Mouse (Mus musculus) gastrocnemius, adult 8-10 months (tissue): ENCODE results near the gene Slc41a2. TPM values are rescaled to one million over a fixed set of nuclear protein-coding genes. Genes with fewer than 3 reads are reported as not detected.
"Not testable (repeated sequence)": the region's sequence is repeated elsewhere in the genome, so short reads cannot be mapped to it uniquely, and the experiment has no call there.

ENCODE experiments used
- DNase-seq, 2 experiments: peaks; one replicate each; pipeline ENCODE4 v3.0.0; 2022; ENCODE audit warnings: low spot score in 2 of 2
- total RNA-seq, 4 experiments: library from RNA; stranded (reverse); gene quantifications; 2 replicates each; pipeline ENCODE4 v1.2.4; 2022

Gene Slc41a2
- total RNA-seq, 4 experiments from 2014 or later, result 0.35 to 0.76 (median 0.36) TPM

DNA sequence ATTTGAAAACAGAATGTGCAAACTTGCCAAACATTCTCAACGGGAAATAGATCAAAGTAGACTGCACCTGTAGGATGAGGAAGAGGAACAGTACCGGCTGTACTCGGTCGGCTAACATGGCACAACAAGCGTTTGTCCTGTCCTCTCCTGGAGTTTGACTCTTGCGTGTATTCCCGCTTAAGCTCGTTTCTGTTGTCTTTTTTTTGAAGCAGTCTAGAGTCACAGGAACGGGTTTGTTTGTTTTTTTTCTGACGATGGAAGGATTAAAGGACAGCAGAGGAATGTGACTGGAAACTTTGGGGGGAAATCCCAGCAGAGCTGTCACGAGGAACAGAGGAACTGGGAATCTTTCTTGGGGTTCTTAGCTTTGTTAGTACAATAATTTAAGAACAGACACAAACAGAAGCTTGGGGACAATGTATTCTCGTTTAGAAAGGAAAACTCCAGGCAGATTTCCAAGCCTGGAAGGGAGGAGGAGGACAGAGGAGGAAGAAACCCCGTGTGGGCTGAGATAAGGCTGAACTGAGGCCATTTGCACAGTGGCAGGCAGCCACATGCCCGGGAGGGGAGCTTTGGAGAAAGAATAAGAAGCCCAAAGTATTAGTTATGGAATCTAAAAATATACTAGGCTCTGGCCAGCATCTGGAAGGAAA is 16.1 kb upstream of the Slc41a2 start:
- no peak for DNase-seq

DNA sequence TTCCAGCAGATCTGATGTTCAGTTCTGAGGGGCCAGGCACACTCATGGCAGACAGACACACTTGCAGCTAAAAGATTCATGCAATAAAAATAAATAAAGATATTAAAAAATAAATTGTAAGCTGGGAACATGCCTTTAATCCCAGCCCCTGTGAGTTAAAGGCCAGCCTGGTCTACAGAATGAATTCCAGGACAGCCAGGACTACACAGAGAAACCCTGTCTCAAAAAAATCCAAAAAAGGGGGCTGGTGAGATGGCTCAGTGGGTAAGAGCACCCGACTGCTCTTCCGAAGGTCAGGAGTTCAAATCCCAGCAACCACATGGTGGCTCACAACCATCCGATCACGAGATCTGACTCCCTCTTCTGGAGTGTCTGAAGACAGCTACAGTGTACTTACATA is 14.1 kb upstream of the Slc41a2 start:
- DNase-seq, result not testable (repeated sequence)

DNA sequence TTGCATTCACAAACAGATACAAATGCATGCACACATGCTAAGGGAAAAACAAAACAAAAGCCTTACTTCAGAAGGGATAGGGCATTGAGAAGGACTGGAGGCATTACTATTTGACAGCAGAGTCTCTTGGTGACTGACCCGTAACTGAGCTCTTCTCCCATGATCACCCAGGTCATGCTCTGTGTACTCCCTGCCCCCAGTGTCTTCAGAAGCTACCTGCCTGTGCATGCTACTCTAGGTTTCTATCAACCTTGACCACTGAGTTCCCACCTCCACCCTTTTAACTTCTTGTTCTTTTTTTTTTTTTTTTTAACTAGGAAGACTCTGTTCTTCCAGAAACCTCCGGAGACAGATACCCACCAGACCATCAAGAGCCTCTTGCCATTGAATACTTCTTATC is 13.0 kb upstream of the Slc41a2 start:
- no peak for DNase-seq

DNA sequence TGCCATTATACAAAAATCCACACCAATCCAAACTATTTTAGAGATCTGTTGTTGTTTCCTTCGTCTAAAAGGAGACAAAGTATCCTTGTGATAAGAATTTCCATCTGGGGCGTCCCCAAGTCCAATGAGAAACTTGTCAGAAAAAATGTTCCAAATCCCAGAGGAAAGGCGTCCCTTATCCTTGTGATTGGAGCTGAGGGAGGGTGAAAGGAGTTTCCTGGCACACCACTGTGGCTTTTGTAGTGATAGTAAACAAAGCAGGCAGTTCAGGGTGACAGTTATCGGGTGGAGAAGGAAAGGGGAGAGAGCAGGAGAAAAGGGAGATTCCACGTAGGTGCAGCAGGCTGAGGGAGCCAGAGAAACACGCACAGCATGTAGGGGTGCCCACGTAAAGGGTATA is 9.8 kb upstream of the Slc41a2 start:
- no peak for DNase-seq

DNA sequence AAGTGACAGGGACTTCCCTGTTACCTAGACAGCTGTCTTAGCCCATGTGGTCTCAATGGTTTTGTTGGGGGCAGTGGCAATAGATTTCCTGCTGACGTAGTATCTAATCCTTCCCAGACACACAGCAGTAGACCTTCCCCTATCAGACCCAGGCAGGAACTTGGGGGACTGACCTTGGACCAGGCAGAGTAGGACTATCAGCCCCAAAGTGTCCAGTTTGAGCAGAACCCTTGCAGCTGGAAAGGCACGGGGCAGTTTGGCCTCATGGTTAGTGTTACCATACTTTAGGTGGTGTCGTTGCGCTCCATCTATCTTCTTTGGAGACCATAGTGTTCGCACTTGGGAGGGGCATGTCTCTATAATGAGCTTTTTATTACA is 8.7 kb upstream of the Slc41a2 start:
- DNase-seq, result no peak

GRCm38 (mm10) chr10:83345693-83346358 is 8.1 kb upstream of the Slc41a2 start:
- DNase-seq, result no peak

DNA sequence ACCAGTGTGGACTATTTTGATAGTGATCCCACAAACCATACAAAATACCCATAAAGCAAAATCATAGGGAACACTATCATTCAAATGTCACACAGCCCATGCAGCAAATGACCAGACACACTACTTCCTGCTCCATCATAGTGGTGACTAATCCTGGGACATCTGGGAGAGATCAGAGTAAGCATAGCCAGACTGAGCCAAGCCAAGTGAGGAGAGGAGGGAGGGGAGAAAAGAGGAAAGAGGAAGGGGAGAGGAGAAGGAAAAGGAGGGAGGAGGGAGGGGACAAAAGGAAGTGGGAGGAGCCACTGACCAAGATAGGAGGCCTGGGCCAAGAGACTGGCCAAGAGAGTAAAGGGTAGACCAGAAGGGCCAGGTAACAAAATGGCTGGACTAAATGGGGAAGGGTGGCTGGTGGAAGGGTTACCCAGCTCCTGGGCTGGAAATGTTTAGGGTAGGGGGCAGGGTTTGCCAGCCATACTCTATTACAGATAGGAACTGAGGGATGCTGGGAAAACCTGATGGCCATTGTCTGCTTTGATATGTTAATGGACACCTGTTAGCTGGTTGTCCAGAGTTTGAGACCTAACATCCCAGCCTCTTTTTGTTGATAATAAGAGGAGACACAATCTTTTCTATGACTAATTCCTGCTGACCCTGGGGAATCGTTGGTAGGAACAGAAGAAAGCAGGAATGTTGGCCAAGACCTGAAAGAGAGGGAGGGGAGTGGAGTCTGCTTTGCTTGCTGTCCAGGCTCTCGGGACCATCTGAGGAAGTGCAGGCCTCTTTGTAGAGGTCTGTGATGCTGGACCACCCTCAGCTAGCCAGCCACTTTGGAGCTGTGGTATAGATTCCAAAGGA is 6.4 kb upstream of the Slc41a2 start:
- no peak for DNase-seq

- no peak for DNase-seq
These were observed 5.5 kb upstream of the Slc41a2 start for GRCm38 (mm10) chr10:83343171-83343570.

GRCm38 (mm10) chr10:83341226-83341625 is 3.5 kb upstream of the Slc41a2 start:
- DNase-seq, result no peak

GRCm38 (mm10) chr10:83337971-83338598 is 403 bp upstream of the Slc41a2 start:
- no peak for DNase-seq

DNA sequence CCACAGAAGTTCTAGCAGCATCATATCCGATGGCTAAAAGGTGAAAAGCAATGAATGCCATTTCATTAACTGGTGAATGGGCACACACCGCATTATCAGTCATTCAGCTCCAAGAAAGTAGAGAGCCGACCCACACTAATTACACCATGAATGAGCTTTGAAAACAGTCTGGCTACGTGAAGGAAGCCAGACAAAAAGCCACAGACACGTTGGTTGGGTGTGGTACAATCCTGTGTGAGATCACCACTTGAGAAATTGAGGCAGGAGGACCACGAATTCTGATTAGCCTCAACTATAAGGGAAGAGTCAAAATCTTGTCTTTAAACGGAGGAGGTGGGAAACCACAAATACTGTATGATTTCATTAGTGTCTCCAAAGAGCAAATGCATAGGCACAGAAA is 1.3 kb downstream of the Slc41a2 start:
- no peak for DNase-seq

- no peak for DNase-seq
These were observed 5.1 kb downstream of the Slc41a2 start for GRCm38 (mm10) chr10:83332581-83332980.

- no peak for DNase-seq
These were observed 5.9 kb downstream of the Slc41a2 start for GRCm38 (mm10) chr10:83331811-83332210.

GRCm38 (mm10) chr10:83330336-83330735 is 7.3 kb downstream of the Slc41a2 start:
- no peak for DNase-seq

GRCm38 (mm10) chr10:83328791-83329190 is 8.9 kb downstream of the Slc41a2 start:
- DNase-seq, result no peak

- no peak for DNase-seq
These were observed 10.9 kb downstream of the Slc41a2 start for GRCm38 (mm10) chr10:83326648-83327285.

- no peak for DNase-seq
These were observed 11.8 kb downstream of the Slc41a2 start for GRCm38 (mm10) chr10:83325903-83326302.

DNA sequence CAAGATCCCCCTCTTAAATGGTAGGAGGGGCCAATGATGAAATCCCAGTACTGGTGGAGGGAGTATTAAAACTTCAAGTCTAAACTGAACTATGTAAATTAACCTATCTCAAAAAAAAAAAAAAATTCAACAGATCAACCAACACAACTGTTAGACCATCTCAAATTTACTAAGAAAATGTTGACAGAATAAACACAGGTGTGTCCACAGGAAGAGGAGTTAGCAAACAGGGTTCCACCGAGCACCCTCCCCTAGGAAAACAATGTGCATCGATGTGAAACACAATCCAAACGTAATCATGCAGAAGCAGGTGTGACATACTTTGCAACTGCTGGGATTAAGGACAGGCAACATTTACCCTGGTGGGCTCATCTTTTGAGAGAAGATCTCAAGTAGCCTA is 12.8 kb downstream of the Slc41a2 start:
- DNase-seq, result no peak

DNA sequence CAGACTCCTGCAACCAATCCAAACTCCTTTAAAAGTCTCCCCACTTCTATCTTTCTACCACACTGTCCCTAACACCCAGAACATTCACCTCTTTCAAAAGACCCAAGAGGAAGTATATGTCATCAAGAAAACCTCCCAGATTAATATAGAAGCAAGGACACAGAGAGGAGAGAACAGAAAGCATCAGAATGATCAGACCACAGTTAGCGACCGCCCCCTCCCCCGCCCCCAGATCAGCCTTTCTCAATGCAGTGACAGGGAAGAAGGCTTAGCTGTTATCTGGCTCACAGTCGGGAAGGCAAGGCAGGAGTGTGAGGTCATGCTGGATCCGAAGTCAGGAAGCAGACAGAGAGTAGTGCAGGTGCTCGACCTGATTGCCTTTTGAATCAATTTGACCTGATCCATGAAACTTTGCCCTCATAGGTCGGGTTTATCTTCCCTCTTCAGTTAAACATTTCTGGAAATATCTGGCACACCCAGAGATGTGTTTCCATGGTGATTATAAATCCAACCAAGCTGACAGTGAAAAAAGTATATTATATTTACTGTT is 15.1 kb downstream of the Slc41a2 start:
- DNase-seq, result no peak

GRCm38 (mm10) chr10:83321528-83321927 is 16.2 kb downstream of the Slc41a2 start:
- no peak for DNase-seq

GRCm38 (mm10) chr10:83320870-83321269 is 16.8 kb downstream of the Slc41a2 start:
- no peak for DNase-seq
